Mouse (Mus musculus): ENCODE measurements around the gene Nckap5. TPM values are rescaled to one million over a fixed set of nuclear protein-coding genes. Genes with fewer than 3 reads are reported as not detected.

Nckap5 gene
- polyA plus RNA-seq, 1 experiment from 2014 or later: 28.3 TPM

- no peak overlapping the region for H3K4me3 ChIP-seq (replicated peaks)
- H3K9me3 ChIP-seq: no peaks in the 10 kb centered on the region
- peaks cover 23% of the 10 kb centered on the region for H3K4me1 ChIP-seq
- no peaks in the 10 kb centered on the region for H3K27me3 ChIP-seq
- no peaks in the 10 kb centered on the region for H3K36me3 ChIP-seq (replicated peaks)
- H3K27ac ChIP-seq: no peak overlapping the region
- H3K4me2 ChIP-seq: no peak overlapping the region
- ATAC-seq (ENCODE audit: low FRiP score): no peak
- no peak overlapping the region for H3K9ac ChIP-seq
Measured at GRCm38 (mm10) chr1:126731691-126732090, 98.9 kb downstream of the Nckap5 start.

GRCm38 (mm10) chr1:126726400-126727055 lies 104.1 kb downstream of the Nckap5 start:
- Histone ChIP-seq H3K9ac (no peak overlapping the region), H3K4me2 (no peak overlapping the region), H3K4me3 (replicated peaks) (no peak overlapping the region), H3K9me3 (no peaks in the 10 kb centered on the region), H3K27me3 (no peaks in the 10 kb centered on the region), H3K4me1 (peaks cover 27% of the 10 kb centered on the region), H3K27ac (no peak overlapping the region), H3K36me3 (replicated peaks) (no peaks in the 10 kb centered on the region)
- WGBS: 42% methylated on average over 6 of the region's 6 CpGs
- ATAC-seq (ENCODE audit: low FRiP score): peak; percentile 58; the same call in 1 of the 2 replicates

DNA sequence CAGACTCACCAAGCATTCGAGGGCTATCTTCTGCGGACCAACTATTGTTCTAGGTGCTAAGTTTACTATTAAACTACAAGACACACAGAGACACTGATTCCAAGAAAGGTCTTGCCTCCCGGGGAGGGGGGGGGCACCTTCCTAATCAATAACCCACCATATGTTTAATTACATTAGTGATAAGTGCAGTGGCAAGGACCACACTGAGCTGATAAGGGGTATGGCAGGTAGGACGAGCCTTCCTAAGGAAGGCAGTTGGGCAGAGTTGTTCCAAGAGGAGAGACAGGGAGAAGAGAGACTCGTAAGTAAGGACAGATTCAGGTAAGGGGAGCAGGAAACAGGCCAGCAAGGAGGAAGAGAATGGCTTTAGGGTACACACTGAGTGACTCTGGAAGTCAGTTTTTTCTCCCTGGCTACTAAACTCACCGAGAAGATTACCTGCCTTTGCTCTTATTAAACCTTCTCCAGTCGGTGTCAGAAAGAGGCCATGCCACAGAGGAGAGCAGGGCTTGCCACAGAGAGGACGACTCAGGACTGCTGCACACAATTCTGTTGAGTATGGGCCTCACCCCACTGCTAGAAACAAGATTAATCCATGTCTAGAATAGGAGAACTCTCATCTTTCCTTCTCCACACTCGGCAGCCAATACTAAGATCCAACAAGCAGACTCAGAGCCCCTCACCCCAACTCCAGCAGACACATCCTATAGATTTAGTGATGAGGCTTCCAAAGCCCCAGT lies 104.8 kb downstream of the Nckap5 start:
- no peaks in the 10 kb centered on the region for H3K36me3 ChIP-seq (replicated peaks)
- no peak overlapping the region for H3K27ac ChIP-seq
- no peaks in the 10 kb centered on the region for H3K9me3 ChIP-seq
- ATAC-seq (ENCODE audit: low FRiP score): no peak
- no peak overlapping the region for H3K4me2 ChIP-seq
- no peak overlapping the region for H3K4me3 ChIP-seq (replicated peaks)
- no peak overlapping the region for H3K9ac ChIP-seq
- 79% methylated on average over 9 of the region's 9 CpGs for WGBS
- no peaks in the 10 kb centered on the region for H3K27me3 ChIP-seq
- H3K4me1 ChIP-seq: peaks cover 27% of the 10 kb centered on the region

- Histone ChIP-seq H3K27me3 (no peaks in the 10 kb centered on the region), H3K36me3 (replicated peaks) (no peaks in the 10 kb centered on the region), H3K9me3 (no peaks in the 10 kb centered on the region), H3K4me1 (peaks cover 16% of the 10 kb centered on the region), H3K4me2 (no peak overlapping the region), H3K9ac (no peak overlapping the region), H3K4me3 (replicated peaks) (no peak overlapping the region), H3K27ac (no peak overlapping the region)
- no peak; the same call in 1 of the 2 replicates for ATAC-seq (ENCODE audit: low FRiP score)
- 61% methylated on average over 1 of the region's 1 CpGs for WGBS
Measured at GRCm38 (mm10) chr1:126721917-126722316, 108.7 kb downstream of the Nckap5 start.

DNA sequence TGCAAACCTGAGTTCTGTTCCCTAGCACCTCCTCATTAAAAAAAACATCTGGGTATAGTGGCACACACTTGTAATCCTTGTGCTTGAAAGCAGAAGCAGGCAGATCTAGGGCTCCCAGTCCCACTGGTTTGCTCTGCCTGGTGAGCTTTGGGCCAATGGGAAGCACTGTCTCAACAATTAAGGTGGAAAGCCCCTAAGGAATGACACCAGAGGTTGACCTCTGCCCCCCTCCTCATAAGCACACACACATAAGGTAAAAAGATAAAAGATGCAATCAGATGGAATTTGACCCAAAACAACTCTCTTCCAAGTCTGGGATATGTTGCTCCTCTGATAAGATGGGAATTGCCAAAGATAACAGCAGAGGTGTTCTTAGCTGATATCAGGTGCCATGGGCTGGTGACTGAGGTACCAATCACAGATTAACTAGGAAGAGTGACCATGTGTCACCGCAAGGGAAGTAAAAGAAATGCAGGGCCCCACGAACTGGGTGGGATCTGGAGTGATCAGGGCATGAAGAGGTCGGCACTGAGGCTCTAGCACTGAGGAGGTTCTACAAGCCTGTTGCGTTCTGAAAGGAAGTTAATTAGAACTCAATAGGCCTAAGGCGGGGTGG lies 110.8 kb downstream of the Nckap5 start:
- Histone ChIP-seq H3K9ac (no peak overlapping the region), H3K27ac (no peak overlapping the region), H3K27me3 (no peaks in the 10 kb centered on the region), H3K4me1 (peaks cover 5% of the 10 kb centered on the region; the same call in 1 of the 2 replicates), H3K36me3 (replicated peaks) (peaks cover 4% of the 10 kb centered on the region), H3K9me3 (peaks cover 4% of the 10 kb centered on the region; the same call in 1 of the 2 replicates), H3K4me2 (no peak overlapping the region), H3K4me3 (replicated peaks) (no peak overlapping the region)
- ATAC-seq (ENCODE audit: low FRiP score): no peak
- 71% methylated on average over 5 of the region's 5 CpGs for WGBS

DNA sequence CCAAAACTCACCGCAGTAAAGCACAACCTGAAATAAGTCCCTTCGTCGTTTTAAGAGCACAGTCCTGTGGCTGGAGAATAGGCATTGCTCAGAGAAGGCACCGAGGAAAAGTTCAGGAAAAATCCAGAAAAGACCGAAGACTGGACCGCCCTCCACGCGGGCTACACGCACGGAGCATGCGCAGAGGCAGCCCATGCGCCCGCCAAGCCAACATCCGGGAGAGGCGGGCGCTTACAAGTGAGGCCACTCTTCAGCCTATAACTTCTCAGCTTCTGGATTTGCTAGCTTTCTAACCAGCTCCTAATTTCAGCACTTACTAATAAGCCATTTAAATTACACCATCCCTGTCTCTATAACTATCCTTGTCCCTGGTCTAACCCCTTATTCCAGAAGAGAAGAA lies 124.0 kb downstream of the Nckap5 start:
- WGBS: 97% methylated on average over 16 of the region's 16 CpGs
- Histone ChIP-seq H3K4me3 (replicated peaks) (no peak overlapping the region), H3K27ac (no peak overlapping the region), H3K27me3 (no peaks in the 10 kb centered on the region), H3K4me1 (peaks cover 2% of the 10 kb centered on the region; the same call in 1 of the 2 replicates), H3K36me3 (replicated peaks) (no peaks in the 10 kb centered on the region), H3K9me3 (no peaks in the 10 kb centered on the region), H3K9ac (no peak overlapping the region), H3K4me2 (no peak overlapping the region)
- ATAC-seq (ENCODE audit: low FRiP score): no peak

DNA sequence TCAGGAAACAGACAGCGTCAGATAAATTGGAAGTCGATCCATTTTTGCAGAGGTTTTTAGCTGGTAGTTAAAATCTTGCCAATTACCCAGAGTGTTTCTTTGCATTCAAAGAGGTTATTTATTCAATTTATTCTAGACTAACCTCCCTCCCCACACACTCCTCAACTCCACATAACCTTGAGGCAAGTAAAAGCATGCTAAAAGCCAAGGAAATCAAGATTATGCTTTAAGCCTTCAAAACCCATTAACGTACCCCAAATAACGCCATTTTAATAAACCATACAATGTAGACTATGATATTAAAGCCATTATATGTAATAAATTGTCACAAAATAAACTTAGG lies 129.7 kb downstream of the Nckap5 start:
- Histone ChIP-seq H3K4me2 (no peak overlapping the region), H3K4me3 (replicated peaks) (no peak overlapping the region), H3K27me3 (no peaks in the 10 kb centered on the region), H3K36me3 (replicated peaks) (no peaks in the 10 kb centered on the region), H3K4me1 (peaks cover 10% of the 10 kb centered on the region), H3K9ac (no peak overlapping the region), H3K27ac (peak overlapping the region; percentile 71), H3K9me3 (no peaks in the 10 kb centered on the region)
- WGBS: 70% methylated on average over 4 of the region's 4 CpGs
- ATAC-seq (ENCODE audit: low FRiP score): no peak

GRCm38 (mm10) chr1:126700063-126700977 lies 130.3 kb downstream of the Nckap5 start:
- 36% methylated on average over 8 of the region's 8 CpGs for WGBS
- no peak overlapping the region for H3K4me2 ChIP-seq

GRCm38 (mm10) chr1:126693585-126693984 lies 137.0 kb downstream of the Nckap5 start:
- H3K4me1 ChIP-seq: no peaks in the 10 kb centered on the region
- H3K36me3 ChIP-seq (replicated peaks): no peaks in the 10 kb centered on the region
- no peak overlapping the region for H3K27ac ChIP-seq
- 92% methylated on average over 7 of the region's 7 CpGs for WGBS
- no peaks in the 10 kb centered on the region for H3K27me3 ChIP-seq
- no peak overlapping the region for H3K4me2 ChIP-seq
- H3K9me3 ChIP-seq: no peaks in the 10 kb centered on the region
- H3K9ac ChIP-seq: no peak overlapping the region
- no peak overlapping the region for H3K4me3 ChIP-seq (replicated peaks)
- ATAC-seq (ENCODE audit: low FRiP score): no peak

More at GRCm38 (mm10) chr1:126700063-126700977, 130.3 kb downstream of the Nckap5 start:
- H3K9me3 ChIP-seq: no peaks in the 10 kb centered on the region
- ATAC-seq (ENCODE audit: low FRiP score): peak; percentile 59; the same call in 1 of the 2 replicates
- no peak overlapping the region for H3K4me3 ChIP-seq (replicated peaks)
- no peak overlapping the region for H3K9ac ChIP-seq
- H3K27ac ChIP-seq: peak overlapping the region; percentile 71
- H3K36me3 ChIP-seq (replicated peaks): no peaks in the 10 kb centered on the region
- no peaks in the 10 kb centered on the region for H3K27me3 ChIP-seq
- peaks cover 10% of the 10 kb centered on the region for H3K4me1 ChIP-seq

GRCm38 (mm10) chr1:126688593-126688992 lies 142.0 kb downstream of the Nckap5 start:
- 67% methylated on average over 5 of the region's 5 CpGs for WGBS
- no peak for ATAC-seq (ENCODE audit: low FRiP score)

GRCm38 (mm10) chr1:126686678-126687077 lies 143.9 kb downstream of the Nckap5 start:
- no peak for ATAC-seq (ENCODE audit: low FRiP score)
- no peaks in the 10 kb centered on the region for H3K27me3 ChIP-seq
- 0 out of 2 replicates have a peak, but pooled peaks cover 4% of the 10 kb centered on the region for H3K36me3 ChIP-seq (replicated peaks)
- peaks cover 37% of the 10 kb centered on the region for H3K4me1 ChIP-seq
- H3K9ac ChIP-seq: no peak overlapping the region
- H3K9me3 ChIP-seq: no peaks in the 10 kb centered on the region
- H3K4me2 ChIP-seq: no peak overlapping the region
- no peak overlapping the region for H3K27ac ChIP-seq
- H3K4me3 ChIP-seq (replicated peaks): no peak overlapping the region
- WGBS: 85% methylated on average over 2 of the region's 2 CpGs

More at GRCm38 (mm10) chr1:126688593-126688992, 142.0 kb downstream of the Nckap5 start:
- Histone ChIP-seq H3K36me3 (replicated peaks) (0 out of 2 replicates have a peak, but pooled peaks cover 4% of the 10 kb centered on the region), H3K4me2 (no peak overlapping the region), H3K27me3 (no peaks in the 10 kb centered on the region), H3K9ac (no peak overlapping the region), H3K4me3 (replicated peaks) (no peak overlapping the region), H3K9me3 (no peaks in the 10 kb centered on the region), H3K4me1 (peaks cover 21% of the 10 kb centered on the region), H3K27ac (no peak overlapping the region)

Measured in forebrain, embryonic 12.5 days (tissue).